Mouse (Mus musculus): ENCODE measurements at regions not wholly inside any gene's neighbourhood (a gene's known extent, or its start where the extent isn't known, plus 50 kb on each side); places are given as distances from the start of the nearest gene placed in this dataset.

DNA sequence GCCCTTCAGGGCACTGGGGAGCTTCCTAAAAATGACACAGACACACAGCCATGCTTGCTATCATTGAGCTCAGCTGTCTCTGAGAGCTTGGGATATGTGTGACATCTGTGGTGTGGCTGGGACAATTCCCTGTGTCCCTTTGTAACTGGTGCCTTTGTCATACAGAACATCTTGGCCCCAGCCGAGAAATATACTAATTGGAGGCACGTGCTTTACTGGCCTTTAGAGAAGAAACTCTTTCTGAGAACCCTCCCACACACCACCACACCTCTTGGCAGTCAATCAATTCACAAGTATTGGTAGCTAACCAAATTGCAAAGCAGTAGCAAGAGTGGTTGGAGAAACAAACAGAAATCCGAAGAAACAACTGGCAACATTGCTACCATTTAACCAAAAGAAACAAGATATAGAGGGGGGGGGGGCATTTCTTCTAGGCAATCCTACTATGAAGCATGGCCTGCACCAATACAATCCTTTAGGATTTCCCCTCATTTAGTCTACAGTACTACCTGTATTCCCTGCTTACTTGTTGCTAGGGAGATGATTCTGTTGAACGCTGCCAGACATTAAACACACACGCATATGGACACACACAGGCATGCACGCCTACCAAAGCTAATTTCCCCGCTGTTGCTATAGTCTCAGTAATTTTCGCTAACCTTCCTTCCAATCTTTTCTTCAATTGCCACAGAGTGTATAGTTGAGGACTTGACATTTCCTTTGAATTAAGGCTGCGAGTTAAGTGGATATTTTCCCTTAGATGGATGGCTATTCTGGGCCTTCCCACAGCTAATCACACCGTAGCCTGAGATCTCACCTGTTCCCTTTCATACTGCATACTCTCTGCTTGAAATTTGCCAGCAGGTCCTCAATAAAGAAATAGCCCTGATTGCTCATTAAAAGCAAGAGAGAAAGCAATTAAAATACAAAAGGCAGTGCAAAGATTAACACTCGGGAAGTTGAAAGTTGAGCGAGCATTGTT, 625.3 kb upstream of the Cdh5 start:
- TF ChIP-seq MAFK (IDR thresholded peaks at IDR 0.05; ENCODE audit: insufficient read depth, low read depth, low read length), result no peak
- TF ChIP-seq ZNF384 (IDR thresholded peaks at IDR 0.05; ENCODE audit: low read depth, low read length), result no peak
- TF ChIP-seq CHD2 (IDR thresholded peaks at IDR 0.05; ENCODE audit: low read depth, low read length), result no peak
